Mouse (Mus musculus): ENCODE measurements around the gene Tmbim4. TPM values are rescaled to one million over a fixed set of nuclear protein-coding genes. Genes with fewer than 3 reads are reported as not detected.
A peak's percentile ranks its signal among the peaks of the same experiment; 100 is the strongest.

Tmbim4 gene
- polyA plus RNA-seq, 1 experiment from 2014 or later, result 87.1 TPM

GRCm38 (mm10) chr10:120197061-120197835, 4.1 kb upstream of the Tmbim4 start:
- Histone ChIP-seq H3K4me2 (no peak overlapping the region), H3K27ac (ENCODE audit: low read depth) (no peak overlapping the region), H3K36me3 (ENCODE audit: insufficient read depth) (no peaks in the 10 kb centered on the region), H3K9me3 (ENCODE audit: low read depth, low read length) (no peaks in the 10 kb centered on the region), H3K4me3 (ENCODE audit: low read depth, low read length) (no peak overlapping the region), H3K4me1 (ENCODE audit: insufficient read depth) (no peaks in the 10 kb centered on the region), H3K9ac (no peak overlapping the region), H3K27me3 (ENCODE audit: insufficient read depth, low read length) (peaks cover 9% of the 10 kb centered on the region; the same call in 1 of the 2 replicates)
- WGBS, result 69% methylated on average over 14 of the region's 14 CpGs
- no peak for TF ChIP-seq CTCF (IDR thresholded peaks at IDR 0.05; ENCODE audit: low read depth)
- ATAC-seq (ENCODE audit: insufficient read depth), result no peak
- no peak for DNase-seq

- ATAC-seq (ENCODE audit: insufficient read depth) (peak; percentile 50; the same call in 1 of the 2 replicates), DNase-seq (peak; percentile 91)
- Histone ChIP-seq H3K9me3 (ENCODE audit: low read depth, low read length) (no peaks in the 10 kb centered on the region), H3K9ac (peak within 1 kb of the TSS; percentile 52), H3K36me3 (ENCODE audit: insufficient read depth) (no peaks in the 10 kb centered on the region), H3K4me1 (ENCODE audit: insufficient read depth) (no peaks in the 10 kb centered on the region), H3K27ac (ENCODE audit: low read depth) (no peak within 1 kb of the TSS), H3K4me2 (peak within 1 kb of the TSS; percentile 92), H3K27me3 (ENCODE audit: insufficient read depth, low read length) (peaks cover 9% of the 10 kb centered on the region; the same call in 1 of the 2 replicates), H3K4me3 (ENCODE audit: low read depth, low read length) (peak within 1 kb of the TSS; percentile 54)
- WGBS, result 3% methylated on average over 13 of the region's 13 CpGs
- TF ChIP-seq CTCF (IDR thresholded peaks at IDR 0.05; ENCODE audit: low read depth), result peak; percentile 96
Measured at GRCm38 (mm10) chr10:120201961-120202402, 592 bp downstream of the Tmbim4 start, which contains the start of gene Irak3. TSS of gene Irak3 (minus strand) at chr10:120202130.

GRCm38 (mm10) chr10:120202467-120203250, 1.3 kb downstream of the Tmbim4 start:
- Histone ChIP-seq H3K9me3 (ENCODE audit: low read depth, low read length) (no peaks in the 10 kb centered on the region), H3K4me1 (ENCODE audit: insufficient read depth) (no peaks in the 10 kb centered on the region), H3K36me3 (ENCODE audit: insufficient read depth) (no peaks in the 10 kb centered on the region), H3K4me3 (ENCODE audit: low read depth, low read length) (no peak overlapping the region), H3K9ac (no peak overlapping the region), H3K27me3 (ENCODE audit: insufficient read depth, low read length) (peaks cover 9% of the 10 kb centered on the region; the same call in 1 of the 2 replicates), H3K27ac (ENCODE audit: low read depth) (no peak overlapping the region), H3K4me2 (no peak overlapping the region)
- DNase-seq (no peak), ATAC-seq (ENCODE audit: insufficient read depth) (peak; percentile 2; the same call in 1 of the 2 replicates)
- 63% methylated on average over 16 of the region's 16 CpGs for WGBS
- TF ChIP-seq CTCF (IDR thresholded peaks at IDR 0.05; ENCODE audit: low read depth), result no peak

GRCm38 (mm10) chr10:120204591-120205210, 3.3 kb downstream of the Tmbim4 start:
- Histone ChIP-seq H3K4me2 (no peak overlapping the region), H3K27me3 (ENCODE audit: insufficient read depth, low read length) (peaks cover 9% of the 10 kb centered on the region; the same call in 1 of the 2 replicates), H3K36me3 (ENCODE audit: insufficient read depth) (no peaks in the 10 kb centered on the region), H3K27ac (ENCODE audit: low read depth) (no peak overlapping the region), H3K4me3 (ENCODE audit: low read depth, low read length) (no peak overlapping the region), H3K9ac (no peak overlapping the region), H3K9me3 (ENCODE audit: low read depth, low read length) (no peaks in the 10 kb centered on the region), H3K4me1 (ENCODE audit: insufficient read depth) (no peaks in the 10 kb centered on the region)
- no peak for TF ChIP-seq CTCF (IDR thresholded peaks at IDR 0.05; ENCODE audit: low read depth)
- ATAC-seq (ENCODE audit: insufficient read depth), result no peak
- 72% methylated on average over 13 of the region's 13 CpGs for WGBS
- no peak for DNase-seq

GRCm38 (mm10) chr10:120208015-120208414, 6.6 kb downstream of the Tmbim4 start:
- Histone ChIP-seq H3K4me1 (ENCODE audit: insufficient read depth) (no peaks in the 10 kb centered on the region), H3K27me3 (ENCODE audit: insufficient read depth, low read length) (no peaks in the 10 kb centered on the region), H3K27ac (ENCODE audit: low read depth) (no peak overlapping the region), H3K9ac (no peak overlapping the region), H3K4me3 (ENCODE audit: low read depth, low read length) (no peak overlapping the region), H3K9me3 (ENCODE audit: low read depth, low read length) (no peaks in the 10 kb centered on the region), H3K36me3 (ENCODE audit: insufficient read depth) (no peaks in the 10 kb centered on the region), H3K4me2 (no peak overlapping the region)
- ATAC-seq (ENCODE audit: insufficient read depth) (peak; percentile 6; the same call in 1 of the 2 replicates), DNase-seq (no peak)
- WGBS, result 79% methylated on average over 8 of the region's 8 CpGs
- no peak for TF ChIP-seq CTCF (IDR thresholded peaks at IDR 0.05; ENCODE audit: low read depth)

- DNase-seq (peak; percentile 92), ATAC-seq (ENCODE audit: insufficient read depth) (peak; percentile 92)
- peak; percentile 41 for TF ChIP-seq CTCF (IDR thresholded peaks at IDR 0.05; ENCODE audit: low read depth)
- Histone ChIP-seq H3K4me2 (peak overlapping the region; percentile 73), H3K9me3 (ENCODE audit: low read depth, low read length) (no peaks in the 10 kb centered on the region), H3K9ac (peak overlapping the region; percentile 76), H3K27me3 (ENCODE audit: insufficient read depth, low read length) (no peaks in the 10 kb centered on the region), H3K4me3 (ENCODE audit: low read depth, low read length) (peak overlapping the region; percentile 93), H3K36me3 (ENCODE audit: insufficient read depth) (no peaks in the 10 kb centered on the region), H3K4me1 (ENCODE audit: insufficient read depth) (no peaks in the 10 kb centered on the region), H3K27ac (ENCODE audit: low read depth) (no peak overlapping the region)
- 3% methylated on average over 53 of the region's 53 CpGs for WGBS
Measured at GRCm38 (mm10) chr10:120208575-120209538, 7.5 kb downstream of the Tmbim4 start.

Data from lung, embryonic 14.5 days (tissue).